7 mouse cellular contexts compared by ENCODE assay signal in the genomic region with DNA sequence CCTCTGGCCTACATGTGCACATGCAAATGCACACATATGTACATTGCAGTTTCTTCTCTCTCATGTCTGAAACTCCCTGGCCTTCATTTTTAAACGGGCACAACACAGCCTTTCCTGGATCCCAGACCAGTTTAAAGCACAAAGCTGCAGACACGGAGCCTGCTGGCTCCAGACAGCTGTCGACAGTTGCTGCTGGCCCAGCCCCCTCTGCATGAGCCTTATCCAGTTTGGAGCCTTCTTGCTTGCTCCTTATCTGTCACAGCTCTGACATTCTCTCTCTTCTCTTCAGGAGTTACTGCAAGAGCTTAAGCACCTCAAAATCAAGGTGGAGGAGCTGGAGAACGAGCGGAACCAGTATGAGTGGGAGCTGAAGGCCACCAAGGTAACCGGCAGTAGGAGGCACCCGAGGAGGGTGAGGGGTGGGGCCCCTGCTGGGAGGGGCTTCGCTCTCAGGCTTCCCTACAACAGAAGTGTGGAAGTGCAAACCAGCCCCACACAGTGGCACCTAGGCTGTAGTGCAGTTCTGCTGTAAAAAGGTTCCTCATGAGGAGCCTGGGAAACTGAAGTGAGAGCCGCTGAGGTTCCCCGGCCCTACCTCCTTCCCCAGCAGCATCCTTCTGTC. TPM values are rescaled to one million over a fixed set of nuclear protein-coding genes. Genes with fewer than 3 reads are reported as not detected.
A peak's percentile ranks its signal among the peaks of the same experiment; 100 is the strongest.
DNase-seq lines count a peak whose midpoint lies in the region; ATAC-seq lines count a peak whose summit lies in the region.

No protein-coding gene starts in this region.

- peak; percentile 95 for ATAC-seq in embryonic facial prominence, embryonic 14.5 days (ENCODE audit: low read depth)
- peak; percentile 87 for ATAC-seq in limb, embryonic 12.5 days (ENCODE audit: insufficient number of reproducible peaks, insufficient read depth, low FRiP score, low TSS enrichment, low read depth)
- ATAC-seq in midbrain, embryonic 14.5 days (ENCODE audit: low FRiP score, low TSS enrichment) = peak; percentile 82

- H3K9ac ChIP-seq in embryonic facial prominence, embryonic 14.5 days (ENCODE audit: low read depth, low read length) = peak overlapping the region; percentile 45
- H3K9ac ChIP-seq in limb, embryonic 12.5 days (replicated peaks) = 0 out of 2 replicates have a peak overlapping the region, but pooled peaks have one; percentile 5
- H3K9ac ChIP-seq in midbrain, embryonic 14.5 days (replicated peaks; ENCODE audit: low read length) = no peak overlapping the region; the same call in 1 of the 2 replicates

- peak overlapping the region; percentile 23 for H3K4me3 ChIP-seq in embryonic facial prominence, embryonic 14.5 days (ENCODE audit: low read depth, low read length)
- peak overlapping the region; percentile 54 for H3K4me3 ChIP-seq in heart, embryonic 10.5 days
- peak overlapping the region; percentile 19 for H3K4me3 ChIP-seq in limb, embryonic 12.5 days (replicated peaks)
- H3K4me3 ChIP-seq in midbrain, embryonic 14.5 days (replicated peaks; ENCODE audit: low read depth, low read length) = no peak overlapping the region

- WGBS in embryonic facial prominence, embryonic 14.5 days = 4% methylated on average over 10 of the region's 10 CpGs
- WGBS in heart, embryonic 10.5 days = 2% methylated on average over 10 of the region's 10 CpGs
- under 1% methylated on average over 10 of the region's 10 CpGs for WGBS in limb, embryonic 12.5 days
- 1% methylated on average over 10 of the region's 10 CpGs for WGBS in midbrain, embryonic 14.5 days

- H3K4me1 ChIP-seq in embryonic facial prominence, embryonic 14.5 days (ENCODE audit: control insufficient read depth, insufficient read depth, low read length) = peaks cover 12% of the 10 kb centered on the region
- H3K4me1 ChIP-seq in heart, embryonic 10.5 days = peaks cover 17% of the 10 kb centered on the region; the same call in 1 of the 2 replicates
- peaks cover 31% of the 10 kb centered on the region for H3K4me1 ChIP-seq in limb, embryonic 12.5 days (replicated peaks)
- H3K4me1 ChIP-seq in midbrain, embryonic 14.5 days (ENCODE audit: control insufficient read depth, insufficient read depth, low read length) = no peaks in the 10 kb centered on the region

- H3K4me2 ChIP-seq in embryonic facial prominence, embryonic 14.5 days (ENCODE audit: low read depth, low read length) = peak overlapping the region; percentile 47
- H3K4me2 ChIP-seq in limb, embryonic 12.5 days = peak overlapping the region; percentile 51
- H3K4me2 ChIP-seq in midbrain, embryonic 14.5 days (ENCODE audit: low read length) = peak overlapping the region; percentile 36

- H3K27ac ChIP-seq in embryonic facial prominence, embryonic 14.5 days (replicated peaks; ENCODE audit: low read depth, low read length) = peak overlapping the region; percentile 7; the same call in 1 of the 2 replicates
- H3K27ac ChIP-seq in heart, embryonic 10.5 days = peak overlapping the region; percentile 82
- peak overlapping the region; percentile 84 for H3K27ac ChIP-seq in limb, embryonic 12.5 days
- no peak overlapping the region for H3K27ac ChIP-seq in midbrain, embryonic 14.5 days (replicated peaks; ENCODE audit: low read depth, low read length)

- H3K9me3 ChIP-seq in embryonic facial prominence, embryonic 14.5 days (ENCODE audit: control insufficient read depth, low read length) = no peaks in the 10 kb centered on the region
- no peaks in the 10 kb centered on the region for H3K9me3 ChIP-seq in heart, embryonic 10.5 days
- H3K9me3 ChIP-seq in limb, embryonic 12.5 days = no peaks in the 10 kb centered on the region
- H3K9me3 ChIP-seq in midbrain, embryonic 14.5 days (ENCODE audit: control insufficient read depth, low read length) = no peaks in the 10 kb centered on the region

- H3K36me3 ChIP-seq in embryonic facial prominence, embryonic 14.5 days (ENCODE audit: control insufficient read depth, insufficient read depth, low read length) = no peaks in the 10 kb centered on the region
- H3K36me3 ChIP-seq in heart, embryonic 10.5 days = no peaks in the 10 kb centered on the region
- peaks cover 10% of the 10 kb centered on the region; the same call in 1 of the 2 replicates for H3K36me3 ChIP-seq in limb, embryonic 12.5 days
- no peaks in the 10 kb centered on the region for H3K36me3 ChIP-seq in midbrain, embryonic 14.5 days (ENCODE audit: control insufficient read depth, insufficient read depth, low read length)

- DNase-seq in adrenal gland, postnatal 25 days = peak; percentile 68
- DNase-seq in embryonic facial prominence, embryonic 14.5 days (ENCODE audit: low spot score) = peak; percentile 93
- peak; percentile 90 for DNase-seq in heart, embryonic 10.5 days (ENCODE audit: low spot score)
- DNase-seq in kidney, adult 9 months = peak; percentile 76
- peak; percentile 79 for DNase-seq in midbrain, embryonic 14.5 days
- peak; percentile 47 for DNase-seq in spleen, adult 12 weeks (ENCODE audit: low spot score)

- no peaks in the 10 kb centered on the region for H3K27me3 ChIP-seq in embryonic facial prominence, embryonic 14.5 days (replicated peaks; ENCODE audit: control insufficient read depth, insufficient read depth, low read length)
- H3K27me3 ChIP-seq in heart, embryonic 10.5 days (ENCODE audit: insufficient read depth, poor library complexity, severe bottlenecking) = no peaks in the 10 kb centered on the region
- H3K27me3 ChIP-seq in limb, embryonic 12.5 days = no peaks in the 10 kb centered on the region
- no peaks in the 10 kb centered on the region for H3K27me3 ChIP-seq in midbrain, embryonic 14.5 days (ENCODE audit: control insufficient read depth, insufficient read depth, low read length)

RNA-seq across cellular contexts. Expression of a gene that starts 49.2 kb away (rescaled TPM):
- not detected in 2 replicates for total RNA-seq in adrenal gland, postnatal 25 days (2021)
- 0.33 and 0.60 TPM in 2 replicates for polyA plus RNA-seq in embryonic facial prominence, embryonic 14.5 days (2014; fragmentation: Nextera tagmentation; extraction: Ambion mirVana)
- 1.2 and 1.3 TPM in 2 replicates for polyA plus RNA-seq in heart, embryonic 10.5 days (2016; fragmentation: Nextera tagmentation; extraction: Ambion mirVana)
- 0.16 and 0.37 TPM in 2 replicates for polyA plus RNA-seq in limb, embryonic 12.5 days (2016; fragmentation: Nextera tagmentation; extraction: Ambion mirVana)
- polyA plus RNA-seq in midbrain, embryonic 14.5 days (2014; fragmentation: Nextera tagmentation; extraction: Ambion mirVana) = not detected in 2 replicates
